Mouse (Mus musculus): ENCODE data around the gene Ctnnb1. TPM values are rescaled to one million over a fixed set of nuclear protein-coding genes. Genes with fewer than 3 reads are reported as not detected.
A peak's percentile ranks its signal among the peaks of the same experiment; 100 is the strongest.

Ctnnb1 gene
- 701 and 711 TPM in 2 replicates for polyA plus RNA-seq (2014; fragmentation: Nextera tagmentation; extraction: Ambion mirVana)

GRCm38 (mm10) chr9:120929081-120929480, at the start of gene Ctnnb1:
Ctnnb1 (plus strand) TSS chr9:120929216.
- no peak for TF ChIP-seq CTCF (IDR thresholded peaks at IDR 0.05; ENCODE audit: low read depth)
- H3K9me3 ChIP-seq (ENCODE audit: low read depth, low read length): no peaks in the 10 kb centered on the region
- 80% methylated on average over 11 of the region's 11 CpGs for WGBS
- no peak for DNase-seq
- ATAC-seq (ENCODE audit: insufficient read depth): no peak
- no peaks in the 10 kb centered on the region for H3K27me3 ChIP-seq (ENCODE audit: insufficient read depth, low read length)
- H3K4me1 ChIP-seq (ENCODE audit: insufficient read depth): no peaks in the 10 kb centered on the region
- H3K27ac ChIP-seq (ENCODE audit: low read depth): no peak within 1 kb of the TSS
- H3K9ac ChIP-seq: no peak within 1 kb of the TSS
- H3K4me3 ChIP-seq (ENCODE audit: low read depth, low read length): no peak within 1 kb of the TSS
- no peak within 1 kb of the TSS for H3K4me2 ChIP-seq
- H3K36me3 ChIP-seq (ENCODE audit: insufficient read depth): no peaks in the 10 kb centered on the region

GRCm38 (mm10) chr9:120880286-120880685, 48.7 kb upstream of the Ctnnb1 start:
- Histone ChIP-seq H3K9me3 (ENCODE audit: low read depth, low read length) (no peaks in the 10 kb centered on the region), H3K4me1 (ENCODE audit: insufficient read depth) (no peaks in the 10 kb centered on the region), H3K27ac (ENCODE audit: low read depth) (no peak overlapping the region), H3K9ac (no peak overlapping the region), H3K4me3 (ENCODE audit: low read depth, low read length) (no peak overlapping the region), H3K36me3 (ENCODE audit: insufficient read depth) (no peaks in the 10 kb centered on the region), H3K27me3 (ENCODE audit: insufficient read depth, low read length) (no peaks in the 10 kb centered on the region), H3K4me2 (no peak overlapping the region)
- WGBS: 55% methylated on average over 9 of the region's 9 CpGs
- DNase-seq: no peak
- no peak for ATAC-seq (ENCODE audit: insufficient read depth)
- TF ChIP-seq CTCF (IDR thresholded peaks at IDR 0.05; ENCODE audit: low read depth): no peak

- no peaks in the 10 kb centered on the region for H3K9me3 ChIP-seq (ENCODE audit: low read depth, low read length)
- H3K27me3 ChIP-seq (ENCODE audit: insufficient read depth, low read length): no peaks in the 10 kb centered on the region
- H3K4me3 ChIP-seq (ENCODE audit: low read depth, low read length): no peak overlapping the region
- no peaks in the 10 kb centered on the region for H3K36me3 ChIP-seq (ENCODE audit: insufficient read depth)
- H3K4me2 ChIP-seq: no peak overlapping the region
- no peak for TF ChIP-seq CTCF (IDR thresholded peaks at IDR 0.05; ENCODE audit: low read depth)
- no peaks in the 10 kb centered on the region for H3K4me1 ChIP-seq (ENCODE audit: insufficient read depth)
- 74% methylated on average over 15 of the region's 15 CpGs for WGBS
- H3K27ac ChIP-seq (ENCODE audit: low read depth): no peak overlapping the region
- no peak overlapping the region for H3K9ac ChIP-seq
- no peak for DNase-seq
- no peak for ATAC-seq (ENCODE audit: insufficient read depth)
Measured at GRCm38 (mm10) chr9:120881121-120881520, 47.9 kb upstream of the Ctnnb1 start.

- DNase-seq (no peak), ATAC-seq (ENCODE audit: insufficient read depth) (no peak)
- no peak for TF ChIP-seq CTCF (IDR thresholded peaks at IDR 0.05; ENCODE audit: low read depth)
- H3K9me3 ChIP-seq (ENCODE audit: low read depth, low read length): no peaks in the 10 kb centered on the region
- no peaks in the 10 kb centered on the region for H3K4me1 ChIP-seq (ENCODE audit: insufficient read depth)
- H3K4me2 ChIP-seq: no peak overlapping the region
- H3K27ac ChIP-seq (ENCODE audit: low read depth): no peak overlapping the region
- H3K36me3 ChIP-seq (ENCODE audit: insufficient read depth): no peaks in the 10 kb centered on the region
- 58% methylated on average over 4 of the region's 4 CpGs for WGBS
- no peak overlapping the region for H3K9ac ChIP-seq
- no peaks in the 10 kb centered on the region for H3K27me3 ChIP-seq (ENCODE audit: insufficient read depth, low read length)
- no peak overlapping the region for H3K4me3 ChIP-seq (ENCODE audit: low read depth, low read length)
Measured at GRCm38 (mm10) chr9:120881839-120882238, 47.2 kb upstream of the Ctnnb1 start.

- Histone ChIP-seq H3K4me3 (ENCODE audit: low read depth, low read length) (no peak overlapping the region), H3K9ac (no peak overlapping the region), H3K4me2 (no peak overlapping the region), H3K4me1 (ENCODE audit: insufficient read depth) (no peaks in the 10 kb centered on the region), H3K9me3 (ENCODE audit: low read depth, low read length) (no peaks in the 10 kb centered on the region), H3K27me3 (ENCODE audit: insufficient read depth, low read length) (no peaks in the 10 kb centered on the region), H3K36me3 (ENCODE audit: insufficient read depth) (no peaks in the 10 kb centered on the region), H3K27ac (ENCODE audit: low read depth) (no peak overlapping the region)
- no peak for ATAC-seq (ENCODE audit: insufficient read depth)
- no peak for TF ChIP-seq CTCF (IDR thresholded peaks at IDR 0.05; ENCODE audit: low read depth)
- DNase-seq: no peak
- 52% methylated on average over 10 of the region's 10 CpGs for WGBS
Measured at GRCm38 (mm10) chr9:120884726-120885125, 44.3 kb upstream of the Ctnnb1 start.

- no peak for ATAC-seq (ENCODE audit: insufficient read depth)
- no peaks in the 10 kb centered on the region for H3K27me3 ChIP-seq (ENCODE audit: insufficient read depth, low read length)
- DNase-seq: no peak
- no peak for TF ChIP-seq CTCF (IDR thresholded peaks at IDR 0.05; ENCODE audit: low read depth)
- no peak overlapping the region for H3K4me2 ChIP-seq
- H3K27ac ChIP-seq (ENCODE audit: low read depth): no peak overlapping the region
- no peaks in the 10 kb centered on the region for H3K4me1 ChIP-seq (ENCODE audit: insufficient read depth)
- no peaks in the 10 kb centered on the region for H3K9me3 ChIP-seq (ENCODE audit: low read depth, low read length)
- WGBS: 78% methylated on average over 2 of the region's 2 CpGs
- no peak overlapping the region for H3K9ac ChIP-seq
- no peak overlapping the region for H3K4me3 ChIP-seq (ENCODE audit: low read depth, low read length)
- no peaks in the 10 kb centered on the region for H3K36me3 ChIP-seq (ENCODE audit: insufficient read depth)
Measured at GRCm38 (mm10) chr9:120887631-120888030, 41.4 kb upstream of the Ctnnb1 start.

- ATAC-seq (ENCODE audit: insufficient read depth): no peak
- DNase-seq: peak; percentile 32
- H3K9ac ChIP-seq: no peak overlapping the region
- TF ChIP-seq CTCF (IDR thresholded peaks at IDR 0.05; ENCODE audit: low read depth): no peak
- H3K27ac ChIP-seq (ENCODE audit: low read depth): no peak overlapping the region
- WGBS: 84% methylated on average over 11 of the region's 11 CpGs
- H3K4me1 ChIP-seq (ENCODE audit: insufficient read depth): no peaks in the 10 kb centered on the region
- no peak overlapping the region for H3K4me2 ChIP-seq
- H3K36me3 ChIP-seq (ENCODE audit: insufficient read depth): no peaks in the 10 kb centered on the region
- H3K9me3 ChIP-seq (ENCODE audit: low read depth, low read length): no peaks in the 10 kb centered on the region
- H3K27me3 ChIP-seq (ENCODE audit: insufficient read depth, low read length): no peaks in the 10 kb centered on the region
- no peak overlapping the region for H3K4me3 ChIP-seq (ENCODE audit: low read depth, low read length)
Measured at GRCm38 (mm10) chr9:120893435-120893834, 35.6 kb upstream of the Ctnnb1 start.

GRCm38 (mm10) chr9:120893971-120894370, 35.0 kb upstream of the Ctnnb1 start:
- 44% methylated on average over 10 of the region's 10 CpGs for WGBS
- no peak for ATAC-seq (ENCODE audit: insufficient read depth)
- Histone ChIP-seq H3K9ac (no peak overlapping the region), H3K9me3 (ENCODE audit: low read depth, low read length) (no peaks in the 10 kb centered on the region), H3K4me2 (no peak overlapping the region), H3K4me1 (ENCODE audit: insufficient read depth) (no peaks in the 10 kb centered on the region), H3K27me3 (ENCODE audit: insufficient read depth, low read length) (no peaks in the 10 kb centered on the region), H3K36me3 (ENCODE audit: insufficient read depth) (no peaks in the 10 kb centered on the region), H3K27ac (ENCODE audit: low read depth) (no peak overlapping the region), H3K4me3 (ENCODE audit: low read depth, low read length) (no peak overlapping the region)
- DNase-seq: peak; percentile 15
- no peak for TF ChIP-seq CTCF (IDR thresholded peaks at IDR 0.05; ENCODE audit: low read depth)

Data from lung, embryonic 14.5 days (tissue).